Mouse (Mus musculus) spleen, adult 2 months (tissue): Measurements from ENCODE around the gene Lcp2. TPM values are rescaled to one million over a fixed set of nuclear protein-coding genes. Genes with fewer than 3 reads are reported as not detected.

Source experiments
- DNase-seq, 2 experiments: peaks; one replicate each; pipeline versions ENCODE4 v3.0.0 to v3.0.0-alpha.2; 2012 to 2021; ENCODE audit warnings: low spot score in 2 of 2, low read depth in 1 of 2
- H3K27ac ChIP-seq: fragments of 200-500 bp; 2 replicates; pipeline ENCODE4 v1.5.1; 2012; ENCODE audit warnings: low read length, inconsistent platforms; ENCODE audit not compliant: insufficient read depth
- H3K27me3 ChIP-seq: fragments of 200-500 bp; 2 replicates; pipeline ENCODE4 v1.6.1; 2012; ENCODE audit warnings: mild to moderate bottlenecking, moderate library complexity, low read length, inconsistent platforms; ENCODE audit not compliant: control insufficient read depth, insufficient read depth
- H3K36me3 ChIP-seq: fragments of 200-500 bp; 2 replicates; pipeline ENCODE4 v1.6.1; 2012; ENCODE audit warnings: mild to moderate bottlenecking, low read length, inconsistent platforms; ENCODE audit not compliant: control insufficient read depth, insufficient read depth
- H3K4me1 ChIP-seq: fragments of 200-500 bp; 2 replicates; pipeline ENCODE4 v1.6.1; 2011; ENCODE audit warnings: inconsistent platforms; ENCODE audit not compliant: control insufficient read depth, insufficient read depth, insufficient read length
- H3K4me3 ChIP-seq: fragments of 200-500 bp; 2 replicates; pipeline ENCODE4 v1.5.1; 2011; ENCODE audit warnings: mild to moderate bottlenecking, inconsistent platforms; ENCODE audit not compliant: insufficient read depth, insufficient read length; ENCODE audit errors: extremely low read depth
- CTCF ChIP-seq: fragments of 200-500 bp; IDR thresholded peaks from 2 replicates; pipeline ENCODE4 v1.5.1; 2011; ENCODE audit warnings: mild to moderate bottlenecking, inconsistent platforms; ENCODE audit not compliant: insufficient read depth, insufficient read length, insufficient replicate concordance; ENCODE audit errors: extremely low read depth
- POLR2A ChIP-seq: fragments of 200-500 bp; IDR thresholded peaks from 2 replicates; pipeline ENCODE4 v1.6.1; 2011; ENCODE audit warnings: low read depth, low read length, inconsistent platforms
- WGBS: fragments of 180-500 bp; shearing (Covaris S2); methylation state at CpG from one replicate; pipeline ENCODE4 v1.1.7; 2018; 5-methylcytosine and 5-hydroxymethylcytosine counted together
- polyA plus RNA-seq: library from polyadenylated mRNA; depleted of rRNA; stranded (reverse); fragments of >200 nt; gene quantifications from 2 replicates; pipeline ENCODE4 v1.2.3, GENCODE M21; 2012

Gene Lcp2
- polyA plus RNA-seq, 1 experiment, result 34.0 TPM

DNA sequence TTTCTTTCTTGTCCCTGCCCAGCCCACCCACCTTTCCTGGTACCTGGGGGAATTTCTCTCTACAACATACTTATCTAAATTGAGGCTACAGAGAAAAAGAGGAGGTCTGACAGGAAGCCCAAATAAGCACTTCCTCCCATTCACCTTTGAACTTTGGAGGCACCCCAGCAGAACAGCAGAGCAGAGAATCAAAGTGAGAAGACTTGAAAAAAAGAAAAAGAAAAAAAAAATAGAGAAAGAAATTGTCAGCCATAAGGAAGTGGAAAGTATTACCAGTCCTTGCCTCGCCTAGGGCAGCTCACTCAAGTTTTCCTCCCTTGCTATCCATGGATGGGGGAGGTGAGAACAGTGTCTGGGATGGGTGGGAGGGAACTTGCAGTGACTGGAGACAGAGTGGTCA lies 3.9 kb upstream of the Lcp2 start:
- Histone ChIP-seq H3K27me3 (no peaks in the 10 kb centered on the region), H3K36me3 (no peaks in the 10 kb centered on the region), H3K27ac (peak overlapping the region; percentile 22; the same call in 1 of the 2 replicates), H3K4me1 (peaks cover 6% of the 10 kb centered on the region; the same call in 1 of the 2 replicates), H3K4me3 (no peak overlapping the region)
- WGBS, result 35% methylated on average over 1 of the region's 1 CpGs
- TF ChIP-seq CTCF (no peak), POLR2A (no peak)
- DNase-seq, result no peak

DNA sequence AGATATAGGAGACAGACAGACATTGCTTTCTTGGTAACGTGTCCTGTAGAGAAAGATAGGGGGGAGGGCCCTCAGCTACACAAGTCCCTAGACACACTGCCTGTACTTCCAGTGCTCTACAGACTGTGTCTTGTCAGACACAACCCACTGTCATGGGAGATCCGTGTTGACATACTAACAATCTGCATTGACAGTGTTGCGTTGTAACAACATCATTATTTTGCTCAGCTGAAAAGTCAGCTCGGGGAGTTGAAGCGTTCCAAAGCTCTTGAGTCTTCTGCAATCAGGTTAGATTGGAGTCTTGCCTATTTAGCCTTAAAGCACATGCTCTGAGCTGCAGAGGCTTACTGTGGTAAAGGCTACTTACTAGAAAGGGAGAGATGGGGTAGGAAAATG lies 820 bp downstream of the Lcp2 start:
- WGBS, result 14% methylated on average over 5 of the region's 5 CpGs
- H3K27me3 ChIP-seq, result no peaks in the 10 kb centered on the region
- H3K4me1 ChIP-seq, result peaks cover 6% of the 10 kb centered on the region; the same call in 1 of the 2 replicates
- no peaks in the 10 kb centered on the region for H3K36me3 ChIP-seq
- H3K27ac ChIP-seq, result peak overlapping the region; percentile 91
- H3K4me3 ChIP-seq, result peak overlapping the region; percentile 69
- no peak for DNase-seq
- TF ChIP-seq CTCF (no peak), POLR2A (no peak)

GRCm38 (mm10) chr11:34048375-34049124 lies 1.8 kb downstream of the Lcp2 start:
- Histone ChIP-seq H3K4me1 (no peaks in the 10 kb centered on the region; the same call in 1 of the 2 replicates), H3K27ac (peak overlapping the region; percentile 30; the same call in 1 of the 2 replicates), H3K4me3 (peak overlapping the region; percentile 69), H3K27me3 (no peaks in the 10 kb centered on the region), H3K36me3 (no peaks in the 10 kb centered on the region)
- DNase-seq, result no peak
- TF ChIP-seq POLR2A, result no peak
- TF ChIP-seq CTCF, result no peak
- 51% methylated on average over 8 of the region's 8 CpGs for WGBS

- peak overlapping the region; percentile 69 for H3K4me3 ChIP-seq
Measured at GRCm38 (mm10) chr11:34049125-34049379, 2.3 kb downstream of the Lcp2 start.

DNA sequence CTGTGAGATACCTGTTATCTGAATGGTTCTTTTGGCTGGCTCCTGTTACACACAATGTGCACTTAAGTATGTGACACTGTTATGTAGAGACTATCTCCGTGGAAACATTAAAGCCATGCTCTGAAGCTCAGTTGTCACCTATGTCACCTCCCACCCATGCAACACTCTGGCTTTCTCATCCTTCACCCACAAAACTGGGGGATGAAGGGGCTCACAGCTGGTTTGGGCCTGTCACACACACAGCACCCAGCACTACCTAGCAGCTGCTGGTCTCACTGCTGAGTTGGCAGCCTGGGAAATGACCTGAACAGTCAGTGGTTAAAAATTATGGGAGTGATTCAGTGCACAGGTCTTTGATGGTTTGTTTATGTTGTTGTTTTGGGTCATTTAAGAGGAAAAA lies 3.3 kb downstream of the Lcp2 start:
- peak overlapping the region; percentile 22; the same call in 1 of the 2 replicates for H3K27ac ChIP-seq
- TF ChIP-seq CTCF (no peak), POLR2A (no peak)
- no peaks in the 10 kb centered on the region for H3K27me3 ChIP-seq
- no peaks in the 10 kb centered on the region; the same call in 1 of the 2 replicates for H3K36me3 ChIP-seq
- 57% methylated on average over 1 of the region's 1 CpGs for WGBS
- H3K4me3 ChIP-seq, result peak overlapping the region; percentile 12; the same call in 1 of the 2 replicates
- H3K4me1 ChIP-seq, result peaks cover 10% of the 10 kb centered on the region; the same call in 1 of the 2 replicates
- DNase-seq, result no peak

More at GRCm38 (mm10) chr11:34049125-34049379, 2.3 kb downstream of the Lcp2 start:
- peaks cover under 1% of the 10 kb centered on the region; the same call in 1 of the 2 replicates for H3K4me1 ChIP-seq
- no peak for DNase-seq
- H3K36me3 ChIP-seq, result no peaks in the 10 kb centered on the region
- TF ChIP-seq POLR2A (no peak), CTCF (no peak)
- 71% methylated on average over 1 of the region's 1 CpGs for WGBS
- H3K27me3 ChIP-seq, result no peaks in the 10 kb centered on the region
- peak overlapping the region; percentile 30 for H3K27ac ChIP-seq

GRCm38 (mm10) chr11:34050643-34051042 lies 3.9 kb downstream of the Lcp2 start:
- Histone ChIP-seq H3K27ac (0 out of 2 replicates have a peak overlapping the region, but pooled peaks have one; percentile 56), H3K36me3 (no peaks in the 10 kb centered on the region; the same call in 1 of the 2 replicates), H3K4me1 (peaks cover 11% of the 10 kb centered on the region; the same call in 1 of the 2 replicates), H3K4me3 (no peak overlapping the region), H3K27me3 (no peaks in the 10 kb centered on the region)
- WGBS, result 7% methylated on average over 2 of the region's 2 CpGs
- TF ChIP-seq CTCF, result no peak
- TF ChIP-seq POLR2A, result no peak
- no peak for DNase-seq

DNA sequence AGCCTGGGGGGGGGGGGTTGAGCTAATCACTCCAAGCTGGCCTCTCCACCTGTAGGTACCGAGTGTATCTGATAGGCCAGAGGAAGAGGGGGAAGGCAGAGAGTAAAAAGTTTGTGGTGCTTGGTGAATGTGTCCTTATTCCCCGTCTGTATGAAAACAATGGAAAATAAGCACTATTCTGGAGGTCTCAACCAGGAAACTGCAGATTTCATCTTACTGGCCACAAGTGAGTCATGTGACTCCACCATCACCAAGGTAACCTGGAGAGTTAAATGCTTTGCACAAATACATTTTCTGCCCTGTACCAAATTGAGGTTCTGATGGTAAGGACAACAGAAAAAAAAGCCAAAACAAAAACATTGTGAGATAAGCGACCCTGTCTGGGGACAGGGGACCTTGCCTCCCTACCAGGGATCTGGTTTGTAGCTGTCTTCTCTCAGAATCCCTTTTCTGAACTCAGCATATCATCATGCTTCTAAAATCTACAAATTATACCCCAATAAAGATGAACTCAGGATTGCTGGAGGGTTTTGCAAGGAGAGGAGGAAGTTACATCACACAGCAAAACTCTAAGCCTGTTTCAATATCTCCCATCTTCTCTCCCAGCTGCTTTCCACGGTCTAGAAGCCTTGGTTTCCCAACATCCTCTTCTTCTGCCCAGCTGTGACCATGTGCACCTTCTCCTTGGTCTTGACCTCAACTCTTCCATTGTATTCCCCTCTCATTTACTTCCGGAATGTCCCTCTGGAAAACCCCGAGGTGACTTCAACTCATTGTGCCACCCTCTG lies 6.5 kb downstream of the Lcp2 start:
- no peak for DNase-seq
- H3K27me3 ChIP-seq, result no peaks in the 10 kb centered on the region
- TF ChIP-seq CTCF, result no peak
- no peak for TF ChIP-seq POLR2A
- peaks cover 11% of the 10 kb centered on the region for H3K4me1 ChIP-seq
- no peak overlapping the region for H3K4me3 ChIP-seq
- H3K27ac ChIP-seq, result no peak overlapping the region
- WGBS, result 72% methylated on average over 6 of the region's 6 CpGs
- peaks cover 1% of the 10 kb centered on the region; the same call in 1 of the 2 replicates for H3K36me3 ChIP-seq
